ENCODE assay signal across 24 mouse cellular contexts in the genomic region with DNA sequence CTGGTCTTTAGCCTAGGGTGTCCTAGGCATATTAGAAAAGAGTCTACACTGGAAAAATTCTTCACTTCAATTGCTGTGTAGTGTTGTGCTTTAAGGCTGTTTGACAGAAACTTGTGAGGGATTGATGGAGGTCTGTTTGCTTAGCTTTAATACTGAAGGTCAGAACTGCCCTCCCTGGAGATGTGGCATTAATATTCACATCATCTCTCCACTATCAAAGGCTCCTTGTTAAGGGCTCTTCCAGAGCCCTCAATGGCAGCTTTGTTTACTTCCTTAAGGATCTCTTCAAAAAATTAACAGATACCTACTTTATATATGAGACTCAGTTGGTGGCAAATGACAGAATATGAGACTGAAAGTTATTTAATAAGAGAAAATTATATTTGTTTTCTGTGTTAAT.
"Had no signal": no experiment of that assay in that cellular context is flagged by ENCODE, and none has a peak within 500 bp of the region (broad histone marks: within the 10 kb centered on the region; RNA-seq: fewer than 3 reads in every experiment).

No protein-coding gene starts in this region.

- H3K4me1 ChIP-seq: heart, embryonic 13.5 days; heart, embryonic 15.5 days; hindbrain, embryonic 15.5 days; limb, embryonic 13.5 days; limb, embryonic 15.5 days; liver, embryonic 12.5 days had no signal

- ATAC-seq: forebrain, postnatal 0 days; intestine, embryonic 16.5 days; liver, embryonic 12.5 days had no signal

- H3K27me3 ChIP-seq: heart, embryonic 13.5 days; heart, embryonic 15.5 days; hindbrain, embryonic 15.5 days; kidney, embryonic 15.5 days; limb, embryonic 13.5 days; limb, embryonic 15.5 days; liver, embryonic 12.5 days had no signal

- H3K36me3 ChIP-seq: heart, embryonic 13.5 days; heart, embryonic 15.5 days; hindbrain, embryonic 15.5 days; kidney, embryonic 15.5 days; limb, embryonic 13.5 days; limb, embryonic 15.5 days; liver, embryonic 12.5 days had no signal

- H3K4me3 ChIP-seq: heart, adult 2 months; heart, embryonic 13.5 days; heart, embryonic 15.5 days; hindbrain, embryonic 15.5 days; kidney, embryonic 15.5 days; limb, embryonic 13.5 days; limb, embryonic 15.5 days; liver, embryonic 12.5 days had no signal

- DNase-seq: forebrain, postnatal 0 days; gastrocnemius, postnatal 14 days; gastrocnemius, postnatal 36 days; heart, adult 11 months; heart, adult 2 months; heart, postnatal 14 days; heart, postnatal 36 days; kidney, adult 11 months; kidney, adult 2 months; kidney, adult 9 months; kidney, postnatal 14 days; kidney, postnatal 36 days; layer of hippocampus, postnatal 36 days; left cerebral cortex, postnatal 4 days had no signal

- H3K9ac ChIP-seq: forebrain, postnatal 0 days; heart, embryonic 13.5 days; heart, embryonic 15.5 days; hindbrain, embryonic 15.5 days; kidney, embryonic 15.5 days; limb, embryonic 13.5 days; limb, embryonic 15.5 days; liver, embryonic 12.5 days had no signal

- H3K27ac ChIP-seq: heart, adult 2 months; heart, embryonic 13.5 days; heart, embryonic 15.5 days; hindbrain, embryonic 15.5 days; kidney, embryonic 15.5 days; kidney, postnatal 0 days; limb, embryonic 13.5 days; limb, embryonic 15.5 days; liver, embryonic 12.5 days had no signal

- H3K4me2 ChIP-seq: heart, embryonic 11.5 days; heart, embryonic 13.5 days; heart, embryonic 15.5 days; hindbrain, embryonic 15.5 days; kidney, embryonic 15.5 days; limb, embryonic 13.5 days; limb, embryonic 15.5 days; liver, embryonic 12.5 days had no signal

- H3K9me3 ChIP-seq: heart, embryonic 15.5 days; hindbrain, embryonic 15.5 days; kidney, embryonic 15.5 days; limb, embryonic 13.5 days; limb, embryonic 15.5 days; liver, embryonic 12.5 days had no signal
